Mouse (Mus musculus): ENCODE measurements at regions not wholly inside any gene's neighbourhood (a gene's known extent, or its start where the extent isn't known, plus 50 kb on each side); places are given as distances from the start of the nearest gene placed in this dataset.

GRCm38 (mm10) chr2:116704705-116705104 lies 173.8 kb upstream of the Tmco5 start:
- H3K4me1 ChIP-seq (ENCODE audit: control insufficient read depth, insufficient read depth, low read length) = no peaks in the 10 kb centered on the region

GRCm38 (mm10) chr2:116709608-116710007 lies 168.9 kb upstream of the Tmco5 start:
- Histone ChIP-seq H3K4me1 (ENCODE audit: control insufficient read depth, insufficient read depth, low read length) (no peaks in the 10 kb centered on the region), H3K27ac (ENCODE audit: insufficient read depth, low read depth, low read length) (no peak overlapping the region), H3K4me3 (ENCODE audit: insufficient read depth, low read depth, low read length) (no peak overlapping the region)
- WGBS = 82% methylated on average over 4 of the region's 4 CpGs
- TF ChIP-seq CTCF (IDR thresholded peaks at IDR 0.05; ENCODE audit: insufficient read depth, low read depth, low read length) (no peak), POLR2A (IDR thresholded peaks at IDR 0.05; ENCODE audit: insufficient read depth, low read depth, low read length) (no peak)

More at GRCm38 (mm10) chr2:116704705-116705104, 173.8 kb upstream of the Tmco5 start:
- Histone ChIP-seq H3K4me3 (ENCODE audit: insufficient read depth, low read depth, low read length) (no peak overlapping the region), H3K27ac (ENCODE audit: insufficient read depth, low read depth, low read length) (no peak overlapping the region)
- TF ChIP-seq POLR2A (IDR thresholded peaks at IDR 0.05; ENCODE audit: insufficient read depth, low read depth, low read length) (no peak), CTCF (IDR thresholded peaks at IDR 0.05; ENCODE audit: insufficient read depth, low read depth, low read length) (no peak)

GRCm38 (mm10) chr2:116716529-116717201 lies 161.8 kb upstream of the Tmco5 start:
- TF ChIP-seq POLR2A (IDR thresholded peaks at IDR 0.05; ENCODE audit: insufficient read depth, low read depth, low read length) = no peak
- TF ChIP-seq CTCF (IDR thresholded peaks at IDR 0.05; ENCODE audit: insufficient read depth, low read depth, low read length) = no peak
- H3K27ac ChIP-seq (ENCODE audit: insufficient read depth, low read depth, low read length) = no peak overlapping the region
- WGBS = 66% methylated on average over 9 of the region's 9 CpGs
- H3K4me3 ChIP-seq (ENCODE audit: insufficient read depth, low read depth, low read length) = no peak overlapping the region
- H3K4me1 ChIP-seq (ENCODE audit: control insufficient read depth, insufficient read depth, low read length) = no peaks in the 10 kb centered on the region

- no peak overlapping the region for H3K4me3 ChIP-seq (ENCODE audit: insufficient read depth, low read depth, low read length)
- no peak overlapping the region for H3K27ac ChIP-seq (ENCODE audit: insufficient read depth, low read depth, low read length)
- WGBS = 82% methylated on average over 5 of the region's 5 CpGs
- TF ChIP-seq POLR2A (IDR thresholded peaks at IDR 0.05; ENCODE audit: insufficient read depth, low read depth, low read length) = no peak
- TF ChIP-seq CTCF (IDR thresholded peaks at IDR 0.05; ENCODE audit: insufficient read depth, low read depth, low read length) = no peak
- H3K4me1 ChIP-seq (ENCODE audit: control insufficient read depth, insufficient read depth, low read length) = no peaks in the 10 kb centered on the region
These were observed 159.9 kb upstream of the Tmco5 start for GRCm38 (mm10) chr2:116718637-116719036.

GRCm38 (mm10) chr2:116727591-116727990 lies 150.9 kb upstream of the Tmco5 start:
- 75% methylated on average over 1 of the region's 1 CpGs for WGBS
- H3K27ac ChIP-seq (ENCODE audit: insufficient read depth, low read depth, low read length) = no peak overlapping the region
- H3K4me1 ChIP-seq (ENCODE audit: control insufficient read depth, insufficient read depth, low read length) = no peaks in the 10 kb centered on the region
- no peak overlapping the region for H3K4me3 ChIP-seq (ENCODE audit: insufficient read depth, low read depth, low read length)
- TF ChIP-seq CTCF (IDR thresholded peaks at IDR 0.05; ENCODE audit: insufficient read depth, low read depth, low read length) (no peak), POLR2A (IDR thresholded peaks at IDR 0.05; ENCODE audit: insufficient read depth, low read depth, low read length) (no peak)

GRCm38 (mm10) chr2:116735702-116736101 lies 142.8 kb upstream of the Tmco5 start:
- Histone ChIP-seq H3K27ac (ENCODE audit: insufficient read depth, low read depth, low read length) (no peak overlapping the region), H3K4me1 (ENCODE audit: control insufficient read depth, insufficient read depth, low read length) (peaks cover 3% of the 10 kb centered on the region), H3K4me3 (ENCODE audit: insufficient read depth, low read depth, low read length) (no peak overlapping the region)
- TF ChIP-seq CTCF (IDR thresholded peaks at IDR 0.05; ENCODE audit: insufficient read depth, low read depth, low read length) = peak; percentile 19; the same call in 1 of the 2 replicates
- TF ChIP-seq POLR2A (IDR thresholded peaks at IDR 0.05; ENCODE audit: insufficient read depth, low read depth, low read length) = no peak
- 55% methylated on average over 3 of the region's 3 CpGs for WGBS

GRCm38 (mm10) chr2:116768459-116769047 lies 109.9 kb upstream of the Tmco5 start:
- H3K4me3 ChIP-seq (ENCODE audit: insufficient read depth, low read depth, low read length) = no peak overlapping the region
- 42% methylated on average over 15 of the region's 15 CpGs for WGBS
- no peak overlapping the region for H3K27ac ChIP-seq (ENCODE audit: insufficient read depth, low read depth, low read length)
- H3K4me1 ChIP-seq (ENCODE audit: control insufficient read depth, insufficient read depth, low read length) = no peaks in the 10 kb centered on the region
- TF ChIP-seq CTCF (IDR thresholded peaks at IDR 0.05; ENCODE audit: insufficient read depth, low read depth, low read length) (no peak), POLR2A (IDR thresholded peaks at IDR 0.05; ENCODE audit: insufficient read depth, low read depth, low read length) (no peak)

GRCm38 (mm10) chr2:116769186-116769585 lies 109.3 kb upstream of the Tmco5 start:
- 91% methylated on average over 4 of the region's 4 CpGs for WGBS
- H3K4me1 ChIP-seq (ENCODE audit: control insufficient read depth, insufficient read depth, low read length) = no peaks in the 10 kb centered on the region
- H3K4me3 ChIP-seq (ENCODE audit: insufficient read depth, low read depth, low read length) = no peak overlapping the region
- H3K27ac ChIP-seq (ENCODE audit: insufficient read depth, low read depth, low read length) = no peak overlapping the region
- no peak for TF ChIP-seq POLR2A (IDR thresholded peaks at IDR 0.05; ENCODE audit: insufficient read depth, low read depth, low read length)
- no peak for TF ChIP-seq CTCF (IDR thresholded peaks at IDR 0.05; ENCODE audit: insufficient read depth, low read depth, low read length)

GRCm38 (mm10) chr2:116772569-116772968 lies 105.9 kb upstream of the Tmco5 start:
- no peaks in the 10 kb centered on the region for H3K4me1 ChIP-seq (ENCODE audit: control insufficient read depth, insufficient read depth, low read length)
- TF ChIP-seq POLR2A (IDR thresholded peaks at IDR 0.05; ENCODE audit: insufficient read depth, low read depth, low read length) (no peak), CTCF (IDR thresholded peaks at IDR 0.05; ENCODE audit: insufficient read depth, low read depth, low read length) (no peak)
- no peak overlapping the region for H3K4me3 ChIP-seq (ENCODE audit: insufficient read depth, low read depth, low read length)
- no peak overlapping the region for H3K27ac ChIP-seq (ENCODE audit: insufficient read depth, low read depth, low read length)
- 79% methylated on average over 6 of the region's 6 CpGs for WGBS
